Mouse (Mus musculus) kidney, adult 2 months (tissue): ENCODE measurements around the gene Cdca7. TPM values are rescaled to one million over a fixed set of nuclear protein-coding genes. Genes with fewer than 3 reads are reported as not detected.
A peak's percentile ranks its signal among the peaks of the same experiment; 100 is the strongest.

Experiments used
- DNase-seq: peaks from one replicate; pipeline ENCODE4 v3.0.0; 2021
- H3K27ac ChIP-seq: fragments of 200-500 bp; 2 replicates; pipeline ENCODE4 v1.5.1; 2012; ENCODE audit warnings: low read depth, low read length, control low read depth, inconsistent platforms; ENCODE audit not compliant: insufficient read depth
- H3K27me3 ChIP-seq: fragments of 200-500 bp; replicated peaks from 2 replicates; pipeline ENCODE4 v1.6.1; 2012; ENCODE audit warnings: mild to moderate bottlenecking, moderate library complexity, low read length, inconsistent platforms; ENCODE audit not compliant: control insufficient read depth, insufficient read depth
- H3K36me3 ChIP-seq: fragments of 200-500 bp; 2 replicates; pipeline ENCODE4 v1.6.1; 2012; ENCODE audit warnings: mild to moderate bottlenecking, moderate library complexity, low read length, inconsistent platforms; ENCODE audit not compliant: control insufficient read depth, insufficient read depth
- H3K4me1 ChIP-seq: fragments of 200-500 bp; 2 replicates; pipeline ENCODE4 v1.6.1; 2011; ENCODE audit warnings: low read length; ENCODE audit not compliant: control insufficient read depth, insufficient read depth
- H3K4me3 ChIP-seq: fragments of 200-500 bp; 2 replicates; pipeline ENCODE4 v1.5.1; 2011; ENCODE audit warnings: mild to moderate bottlenecking, low read depth, low read length, control low read depth; ENCODE audit not compliant: insufficient read depth
- CTCF ChIP-seq: fragments of 200-500 bp; conservative IDR thresholded peaks from 2 replicates; pipeline ENCODE4 v1.5.1; 2011; ENCODE audit warnings: low read depth, mild to moderate bottlenecking, control low read depth, low read length, moderate library complexity, mixed read lengths; ENCODE audit not compliant: insufficient read depth, insufficient read length
- POLR2A ChIP-seq: fragments of 200-500 bp; IDR thresholded peaks from one replicate; pipeline ENCODE4 v1.6.1; 2011; ENCODE audit warnings: low read depth, low read length, control low read depth
- WGBS: fragments of 180-500 bp; shearing (Covaris S2); methylation state at CpG from one replicate; pipeline ENCODE4 v1.1.7; 2018; 5-methylcytosine and 5-hydroxymethylcytosine counted together
- polyA plus RNA-seq: library from polyadenylated mRNA; depleted of rRNA; stranded (reverse); fragments of >200 nt; gene quantifications from 2 replicates; pipeline ENCODE4 v1.2.3, GENCODE M21; 2012

The Cdca7 gene
- polyA plus RNA-seq, 1 experiment: 1.4 TPM

GRCm38 (mm10) chr2:72474531-72475287 lies 1.2 kb upstream of the Cdca7 start:
- Histone ChIP-seq H3K4me3 (no peak overlapping the region), H3K4me1 (peaks cover 4% of the 10 kb centered on the region; the same call in 1 of the 2 replicates), H3K27me3 (peaks cover 1% of the 10 kb centered on the region; the same call in 1 of the 2 replicates), H3K27ac (no peak overlapping the region), H3K36me3 (no peaks in the 10 kb centered on the region)
- WGBS: 43% methylated on average over 7 of the region's 7 CpGs
- TF ChIP-seq CTCF: no peak
- no peak for TF ChIP-seq POLR2A
- DNase-seq: no peak

DNA sequence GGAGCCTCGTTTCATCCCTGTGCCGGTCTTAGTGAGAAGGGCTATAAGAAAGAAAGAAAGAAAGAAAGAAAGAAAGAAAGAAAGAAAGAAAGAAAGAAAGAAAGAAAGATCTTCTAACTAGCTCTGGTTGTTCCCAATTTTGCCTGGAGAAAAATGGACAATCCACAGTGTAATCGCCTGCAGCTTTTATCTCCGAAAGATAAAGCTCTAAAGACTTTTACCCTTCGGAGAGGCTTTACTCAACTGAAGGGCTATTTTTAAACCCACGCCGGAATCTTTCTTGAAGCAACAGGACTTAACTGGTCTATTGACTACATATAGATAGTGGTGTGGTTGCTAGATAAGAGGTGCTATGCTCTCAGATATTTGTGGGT lies 549 bp upstream of the Cdca7 start:
- WGBS: 1% methylated on average over 7 of the region's 7 CpGs
- H3K4me3 ChIP-seq: peak overlapping the region; percentile 74; the same call in 1 of the 2 replicates
- no peak for DNase-seq

DNA sequence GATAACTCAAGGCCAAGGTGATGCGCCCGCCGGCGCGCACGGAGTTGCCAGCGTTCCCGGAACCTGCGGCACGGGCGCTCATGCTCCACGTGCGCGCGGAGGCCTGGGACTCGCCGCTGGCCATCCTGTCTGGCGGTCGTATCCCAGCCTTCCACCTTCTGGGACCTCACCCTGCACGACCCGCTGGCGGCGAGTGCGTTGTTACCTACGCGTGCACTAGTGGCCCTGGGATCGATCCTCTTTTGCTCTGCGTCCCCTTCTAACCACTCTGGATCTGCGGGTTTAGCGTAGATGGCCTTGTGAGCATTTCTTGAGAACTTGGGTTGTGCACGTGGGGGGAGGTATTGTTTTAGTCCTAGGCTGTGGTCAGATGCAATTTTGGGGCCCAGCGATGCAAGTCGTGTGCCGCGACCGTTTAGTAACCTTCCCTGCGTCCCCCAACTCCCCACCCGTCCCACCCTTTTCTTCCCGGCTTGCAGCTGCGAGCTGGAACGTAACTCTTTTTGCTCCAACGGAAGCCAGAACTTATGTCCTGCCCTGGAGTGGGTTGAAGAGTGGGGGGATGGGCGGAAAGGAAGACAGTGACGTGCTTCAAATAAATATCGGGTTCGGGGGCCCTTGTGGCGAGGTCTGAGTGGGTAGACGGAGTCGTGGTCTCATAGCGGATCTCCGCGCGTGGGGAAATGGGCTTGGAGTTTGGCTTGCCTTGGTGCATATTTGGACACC lies 690 bp downstream of the Cdca7 start:
- H3K4me1 ChIP-seq: peaks cover 4% of the 10 kb centered on the region; the same call in 1 of the 2 replicates
- H3K36me3 ChIP-seq: no peaks in the 10 kb centered on the region
- no peak overlapping the region for H3K27ac ChIP-seq
- peak overlapping the region; percentile 74 for H3K4me3 ChIP-seq
- DNase-seq: peak; percentile 15
- WGBS: 2% methylated on average over 53 of the region's 53 CpGs
- H3K27me3 ChIP-seq: no peaks in the 10 kb centered on the region; the same call in 1 of the 2 replicates
- TF ChIP-seq CTCF: no peak
- no peak for TF ChIP-seq POLR2A

More for the DNA sequence above, 549 bp upstream of the Cdca7 start:
- no peaks in the 10 kb centered on the region for H3K36me3 ChIP-seq
- peaks cover 4% of the 10 kb centered on the region; the same call in 1 of the 2 replicates for H3K4me1 ChIP-seq
- H3K27ac ChIP-seq: no peak overlapping the region
- TF ChIP-seq CTCF (no peak), POLR2A (no peak)
- no peaks in the 10 kb centered on the region; the same call in 1 of the 2 replicates for H3K27me3 ChIP-seq

- no peak for TF ChIP-seq CTCF
- no peak for TF ChIP-seq POLR2A
- Histone ChIP-seq H3K27ac (no peak overlapping the region), H3K27me3 (no peaks in the 10 kb centered on the region; the same call in 1 of the 2 replicates), H3K36me3 (no peaks in the 10 kb centered on the region), H3K4me1 (peaks cover 4% of the 10 kb centered on the region; the same call in 1 of the 2 replicates), H3K4me3 (peak overlapping the region; percentile 74)
- 17% methylated on average over 11 of the region's 11 CpGs for WGBS
- DNase-seq: peak; percentile 89
These were observed 1.3 kb downstream of the Cdca7 start for GRCm38 (mm10) chr2:72477221-72477620.

GRCm38 (mm10) chr2:72478176-72478575 lies 2.2 kb downstream of the Cdca7 start:
- 97% methylated on average over 4 of the region's 4 CpGs for WGBS
- H3K27me3 ChIP-seq: no peaks in the 10 kb centered on the region; the same call in 1 of the 2 replicates
- peaks cover 4% of the 10 kb centered on the region; the same call in 1 of the 2 replicates for H3K4me1 ChIP-seq
- H3K36me3 ChIP-seq: no peaks in the 10 kb centered on the region
- no peak overlapping the region for H3K27ac ChIP-seq
- no peak overlapping the region for H3K4me3 ChIP-seq
- DNase-seq: no peak
- no peak for TF ChIP-seq POLR2A
- no peak for TF ChIP-seq CTCF

DNA sequence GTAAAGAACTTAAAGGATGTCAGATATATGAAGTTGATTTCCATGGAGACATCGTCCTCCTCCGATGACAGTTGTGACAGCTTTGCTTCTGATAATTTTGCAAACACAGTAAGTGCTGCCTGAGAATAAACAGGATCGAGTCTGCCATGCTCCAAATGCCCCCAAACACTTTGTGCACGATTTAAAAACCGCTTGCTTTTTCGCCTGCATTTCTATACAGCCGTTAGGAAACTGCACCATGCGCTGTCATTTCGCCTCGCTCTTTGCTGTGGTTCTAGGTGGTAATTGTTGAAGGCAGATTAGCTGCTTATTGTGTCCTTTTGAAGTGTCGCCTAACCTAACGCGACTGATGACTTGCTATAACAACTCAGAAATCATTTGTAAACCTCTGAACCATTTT lies 3.0 kb downstream of the Cdca7 start:
- 90% methylated on average over 13 of the region's 13 CpGs for WGBS
- no peak overlapping the region for H3K27ac ChIP-seq
- no peak for TF ChIP-seq CTCF
- no peak for TF ChIP-seq POLR2A
- no peak overlapping the region for H3K4me3 ChIP-seq
- peaks cover 4% of the 10 kb centered on the region; the same call in 1 of the 2 replicates for H3K4me1 ChIP-seq
- H3K36me3 ChIP-seq: no peaks in the 10 kb centered on the region
- no peak for DNase-seq
- H3K27me3 ChIP-seq: no peaks in the 10 kb centered on the region; the same call in 1 of the 2 replicates

GRCm38 (mm10) chr2:72479818-72480217 lies 3.9 kb downstream of the Cdca7 start:
- no peak for TF ChIP-seq POLR2A
- no peak for TF ChIP-seq CTCF
- H3K36me3 ChIP-seq: no peaks in the 10 kb centered on the region
- WGBS: 88% methylated on average over 9 of the region's 9 CpGs
- peaks cover 4% of the 10 kb centered on the region; the same call in 1 of the 2 replicates for H3K4me1 ChIP-seq
- no peak for DNase-seq
- H3K4me3 ChIP-seq: no peak overlapping the region
- H3K27ac ChIP-seq: no peak overlapping the region
- H3K27me3 ChIP-seq: no peaks in the 10 kb centered on the region; the same call in 1 of the 2 replicates
